Mouse (Mus musculus) CH12.LX (cell line): ENCODE measurements around the gene Rpl6. TPM values are rescaled to one million over a fixed set of nuclear protein-coding genes. Genes with fewer than 3 reads are reported as not detected.

Experiments used
- DNase-seq: peaks from one replicate; pipeline ENCODE4 v3.0.0-alpha.2; 2013; ENCODE audit errors: extremely low read depth
- H3K27ac ChIP-seq: 2 replicates; pipeline ENCODE4 v1.5.1; 2012; ENCODE audit warnings: low read depth, mild to moderate bottlenecking, control low read depth, moderate library complexity; ENCODE audit not compliant: insufficient read depth
- H3K27me3 ChIP-seq: replicated peaks from 2 replicates; pipeline ENCODE3; 2012; ENCODE audit warnings: inconsistent platforms
- H3K36me3 ChIP-seq, 2 experiments: replicated peaks in 1 of 2; 2 replicates each; pipeline versions ENCODE3 to v1.6.1; 2012; ENCODE audit warnings: inconsistent platforms in 1 of 2, low read length in 1 of 2, mild to moderate bottlenecking in 1 of 2, mixed read lengths in 1 of 2, moderate library complexity in 1 of 2; ENCODE audit not compliant: control insufficient read depth in 1 of 2, insufficient read depth in 1 of 2
- H3K4me1 ChIP-seq, 2 experiments: 2 replicates each; pipeline ENCODE4 v1.6.1; 2012; ENCODE audit warnings: inconsistent platforms in 1 of 2, moderate library complexity in 1 of 2; ENCODE audit not compliant: insufficient read depth in 2 of 2, control insufficient read depth in 1 of 2
- H3K4me2 ChIP-seq: 2 replicates; pipeline ENCODE4 v1.6.1; 2012; ENCODE audit warnings: low read depth, mild to moderate bottlenecking, control low read depth; ENCODE audit not compliant: poor library complexity, insufficient read depth, severe bottlenecking
- H3K4me3 ChIP-seq, 3 experiments: fragments of 150-350 bp in 1 of 3; sonication (generic) in 1 of 3; replicated peaks in 1 of 3; 2 replicates each; pipeline versions ENCODE3 to v1.5.1; 2011 to 2012; ENCODE audit warnings: low read depth in 2 of 3, low read length in 2 of 3, mild to moderate bottlenecking in 2 of 3, moderate library complexity in 2 of 3, control low read depth in 1 of 3, improper control_type of control experiment in 1 of 3, inconsistent platforms in 1 of 3, mixed read lengths in 1 of 3; ENCODE audit not compliant: poor library complexity in 1 of 3
- H3K79me2 ChIP-seq: replicated peaks from 2 replicates; pipeline ENCODE4 v1.6.1; 2012; ENCODE audit warnings: mild to moderate bottlenecking, moderate library complexity; ENCODE audit not compliant: control insufficient read depth, poor library complexity, insufficient read depth, severe bottlenecking; ENCODE audit errors: extremely low read depth
- H3K9ac ChIP-seq: 2 replicates; pipeline ENCODE4 v1.6.1; 2012; ENCODE audit warnings: low read depth, mild to moderate bottlenecking, control low read depth, moderate library complexity; ENCODE audit not compliant: insufficient read depth
- H3K9me3 ChIP-seq: replicated peaks from 2 replicates; pipeline ENCODE3; 2012; ENCODE audit warnings: low read length, inconsistent platforms, mixed read lengths
- BHLHE40 ChIP-seq: IDR thresholded peaks from 2 replicates; pipeline ENCODE4 v1.6.1; 2011; ENCODE audit warnings: mild to moderate bottlenecking, low read depth, low read length, improper control_type of control experiment
- CHD1 ChIP-seq: IDR thresholded peaks from 2 replicates; pipeline ENCODE4 v1.6.1; 2012; ENCODE audit warnings: low read depth, low read length, improper control_type of control experiment, inconsistent platforms
- CHD2 ChIP-seq: IDR thresholded peaks from 2 replicates; pipeline ENCODE4 v1.6.1; 2011; ENCODE audit warnings: low read length, improper control_type of control experiment
- CTCF ChIP-seq, 2 experiments: IDR thresholded peaks in 1 of 2; conservative IDR thresholded peaks in 1 of 2; 2 replicates each; pipeline ENCODE4 v1.5.1; 2011 to 2012; ENCODE audit warnings: low read depth in 2 of 2, low read length in 2 of 2, improper control_type of control experiment in 1 of 2, inconsistent platforms in 1 of 2, mild to moderate bottlenecking in 1 of 2, moderate library complexity in 1 of 2
- E2F4 ChIP-seq: IDR thresholded peaks from 2 replicates; pipeline ENCODE4 v1.6.1; 2011; ENCODE audit warnings: low read depth, low read length, improper control_type of control experiment; ENCODE audit not compliant: insufficient replicate concordance
- EP300 ChIP-seq: IDR thresholded peaks from 2 replicates; pipeline ENCODE4 v1.6.1; 2011; ENCODE audit warnings: low read length, improper control_type of control experiment
- ETS1 ChIP-seq: conservative IDR thresholded peaks from 2 replicates; pipeline ENCODE4 v1.6.1; 2012; ENCODE audit warnings: low read depth, mild to moderate bottlenecking, inconsistent platforms, low read length, improper control_type of control experiment, moderate library complexity
- HCFC1 ChIP-seq: IDR thresholded peaks from 2 replicates; pipeline ENCODE4 v1.6.1; 2012; ENCODE audit warnings: low read depth, mild to moderate bottlenecking, inconsistent platforms, low read length, improper control_type of control experiment
- IRF4 ChIP-seq: IDR thresholded peaks from 2 replicates; pipeline ENCODE4 v1.6.1; 2014; ENCODE audit warnings: low read depth, mild to moderate bottlenecking, inconsistent platforms, low read length, improper control_type of control experiment
- JUN ChIP-seq: IDR thresholded peaks from 2 replicates; pipeline ENCODE4 v1.6.1; 2011; ENCODE audit warnings: low read depth, mild to moderate bottlenecking, low read length, improper control_type of control experiment, moderate library complexity; ENCODE audit not compliant: insufficient read depth
- JUND ChIP-seq: conservative IDR thresholded peaks from 2 replicates; pipeline ENCODE4 v1.6.1; 2011; ENCODE audit warnings: low read depth, low read length, improper control_type of control experiment
- KAT2A ChIP-seq: IDR thresholded peaks from 2 replicates; pipeline ENCODE4 v1.6.1; 2012; ENCODE audit warnings: low read length, improper control_type of control experiment, inconsistent platforms; ENCODE audit not compliant: insufficient replicate concordance
- MAFK ChIP-seq: IDR thresholded peaks from 2 replicates; pipeline ENCODE4 v1.6.1; 2011; ENCODE audit warnings: low read length, improper control_type of control experiment; ENCODE audit not compliant: insufficient replicate concordance
- MAX ChIP-seq: IDR thresholded peaks from 2 replicates; pipeline ENCODE4 v1.6.1; 2011; ENCODE audit warnings: low read length, improper control_type of control experiment
- MAZ ChIP-seq: IDR thresholded peaks from 2 replicates; pipeline ENCODE4 v1.6.1; 2012; ENCODE audit warnings: low read depth, mild to moderate bottlenecking, inconsistent platforms, low read length, improper control_type of control experiment, moderate library complexity
- MEF2A ChIP-seq: IDR thresholded peaks from 2 replicates; pipeline ENCODE4 v1.6.1; 2014; ENCODE audit warnings: low read depth, mild to moderate bottlenecking, inconsistent platforms, low read length, improper control_type of control experiment, borderline replicate concordance
- MXI1 ChIP-seq: IDR thresholded peaks from 2 replicates; pipeline ENCODE4 v1.6.1; 2011; ENCODE audit warnings: mild to moderate bottlenecking, low read depth, low read length, improper control_type of control experiment
- MYC ChIP-seq: IDR thresholded peaks from 2 replicates; pipeline ENCODE4 v1.6.1; 2011; ENCODE audit warnings: low read depth, mild to moderate bottlenecking, improper control_type of control experiment, low read length
- NELFE ChIP-seq: IDR thresholded peaks from 2 replicates; pipeline ENCODE4 v1.6.1; 2011; ENCODE audit warnings: low read depth, low read length, improper control_type of control experiment
- NRF1 ChIP-seq: IDR thresholded peaks from 2 replicates; pipeline ENCODE4 v1.6.1; 2014; ENCODE audit warnings: low read depth, mild to moderate bottlenecking, inconsistent platforms, low read length, improper control_type of control experiment, moderate library complexity
- PAX5 ChIP-seq: IDR thresholded peaks from 2 replicates; pipeline ENCODE4 v1.6.1; 2012; ENCODE audit warnings: low read length, inconsistent platforms, mixed read lengths
- RAD21 ChIP-seq: IDR thresholded peaks from 2 replicates; pipeline ENCODE4 v1.6.1; 2011; ENCODE audit warnings: low read depth, mild to moderate bottlenecking, low read length, improper control_type of control experiment, moderate library complexity
- RCOR1 ChIP-seq: conservative IDR thresholded peaks from 2 replicates; pipeline ENCODE4 v1.6.1; 2012; ENCODE audit warnings: low read depth, mild to moderate bottlenecking, inconsistent platforms, low read length, improper control_type of control experiment
- SIN3A ChIP-seq: IDR thresholded peaks from 2 replicates; pipeline ENCODE4 v1.6.1; 2012; ENCODE audit warnings: low read length, improper control_type of control experiment, inconsistent platforms
- SMC3 ChIP-seq: IDR thresholded peaks from 2 replicates; pipeline ENCODE4 v1.6.1; 2011; ENCODE audit warnings: low read depth, low read length, improper control_type of control experiment
- TBP ChIP-seq: conservative IDR thresholded peaks from 2 replicates; pipeline ENCODE4 v1.6.1; 2011; ENCODE audit warnings: low read depth, low read length, improper control_type of control experiment
- TCF12 ChIP-seq: IDR thresholded peaks from 2 replicates; pipeline ENCODE4 v1.6.1; 2014; ENCODE audit warnings: low read depth, mild to moderate bottlenecking, inconsistent platforms, low read length, improper control_type of control experiment
- UBTF ChIP-seq: IDR thresholded peaks from 2 replicates; pipeline ENCODE4 v1.6.1; 2012; ENCODE audit warnings: low read depth, mild to moderate bottlenecking, inconsistent platforms, low read length, improper control_type of control experiment, moderate library complexity
- USF1 ChIP-seq: IDR thresholded peaks from 2 replicates; pipeline ENCODE4 v1.6.1; 2014; ENCODE audit warnings: low read depth, mild to moderate bottlenecking, inconsistent platforms, low read length, improper control_type of control experiment
- ZNF384 ChIP-seq: IDR thresholded peaks from 2 replicates; pipeline ENCODE4 v1.6.1; 2012; ENCODE audit warnings: low read depth, low read length, improper control_type of control experiment, inconsistent platforms
- dilution Hi-C: fragments of 300-500 bp; cut with MboI; formaldehyde crosslinking; loops from 2 replicates; pipeline ENCODE4 v1.14.3; 2020; ENCODE audit warnings: low sequenced_read_pairs; ENCODE audit not compliant: extremely low pct_unique_long_range_greater_than_20kb, extremely low pct_ligation_motif_present
- in situ Hi-C: fragments of 300-500 bp; cut with MboI; formaldehyde crosslinking; loops from 3 replicates; pipeline ENCODE4 v1.14.3; 2019; ENCODE audit warnings: low sequenced_read_pairs, low pct_ligation_motif_present, low pct_unique_long_range_greater_than_20kb, mixed read lengths
- polyA plus RNA-seq: library from polyadenylated mRNA; unstranded; fragments of >175 nt; gene quantifications from 2 replicates; pipeline ENCODE4 v1.2.1, GENCODE M21; 2012; ENCODE audit warnings: low read depth; ENCODE audit not compliant: insufficient read length
- total RNA-seq, 2 experiments: library from RNA; depleted of rRNA; stranded (reverse); fragments of 300-350 nt in 1 of 2; fragments of >200 nt in 1 of 2; gene quantifications; 2 replicates each; pipeline ENCODE4 v1.2.3; 2012 to 2014

The Rpl6 gene
- total and polyA plus RNA-seq, 3 experiments: 2,433 to 2,694 (median 2,607) TPM

DNA sequence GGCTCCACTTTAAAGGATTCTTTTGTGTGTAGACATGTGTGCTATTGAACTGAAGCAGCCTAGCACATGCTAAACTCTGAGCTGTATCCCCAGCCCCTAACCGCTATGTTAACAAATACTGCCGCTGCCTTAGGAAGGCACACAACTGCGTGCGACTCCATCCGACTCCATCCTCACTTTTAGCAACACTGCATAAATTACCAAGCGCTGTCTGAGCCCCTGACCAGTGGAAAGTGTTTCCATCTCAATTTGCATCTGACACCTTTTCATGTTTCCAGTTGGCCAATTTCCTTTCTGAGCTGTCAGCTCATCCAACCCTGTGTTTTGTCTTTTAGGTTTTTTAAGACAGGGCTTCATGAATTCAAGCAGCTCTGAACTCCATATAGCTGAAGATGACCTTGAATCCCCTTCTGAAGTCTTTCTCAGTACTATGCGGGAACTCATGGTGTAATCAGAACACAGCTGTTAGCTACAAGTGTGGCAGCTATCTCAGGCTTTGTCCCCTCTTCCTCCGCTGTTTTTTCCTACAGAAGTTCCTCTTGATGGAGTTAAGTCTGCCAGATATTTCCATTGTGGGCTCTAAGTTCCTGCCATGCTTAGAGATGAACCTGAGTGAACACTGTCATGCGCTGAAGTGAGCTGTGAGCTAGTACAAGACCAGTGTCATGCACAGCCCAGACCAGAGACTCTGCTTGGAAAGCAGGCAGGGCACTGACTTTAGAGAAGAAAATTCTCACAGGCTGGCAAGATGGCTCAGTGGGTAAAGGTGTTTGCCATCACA is 25.0 kb upstream of the Rpl6 start (continued):
- TF ChIP-seq NELFE (no peak), UBTF (0 out of 2 replicates have a peak, but pooled peaks have one; percentile 45), CHD1 (peak; percentile 89; the same call in 1 of the 2 replicates), MAZ (0 out of 2 replicates have a peak, but pooled peaks have one; percentile 31), KAT2A (no peak), EP300 (peak; percentile 78), RCOR1 (peak; percentile 72; the same call in 1 of the 2 replicates), HCFC1 (no peak), USF1 (no peak), JUND (no peak), ZNF384 (no peak), SMC3 (no peak)

DNA sequence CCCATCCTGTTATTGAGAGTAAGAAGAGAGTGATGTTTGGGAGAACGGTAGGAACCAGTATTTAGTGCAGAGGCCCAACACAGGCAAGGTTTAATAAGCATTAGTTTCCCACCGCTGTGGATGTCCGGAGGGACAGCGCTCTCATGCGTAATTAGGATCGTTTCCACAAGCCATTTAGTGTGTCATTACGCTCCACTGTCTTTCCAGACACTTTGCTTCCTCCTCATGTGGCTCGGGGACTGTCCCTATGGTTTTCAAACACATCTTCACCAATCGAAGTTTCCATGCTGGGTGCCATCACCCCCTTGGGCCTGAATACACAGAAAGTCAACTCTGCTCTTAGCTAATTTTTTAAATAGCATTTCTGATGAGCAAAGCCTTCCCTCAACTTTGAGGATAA is 21.0 kb upstream of the Rpl6 start:
- dilution Hi-C loops (no loop called here), in situ Hi-C loops (no loop called here)
- peak overlapping the region; percentile 83 for H3K27ac ChIP-seq
- H3K9ac ChIP-seq: no peak overlapping the region
- no peaks in the 10 kb centered on the region for H3K27me3 ChIP-seq
- peaks cover 87% of the 10 kb centered on the region for H3K79me2 ChIP-seq
- peak; percentile 88 for DNase-seq
- TF ChIP-seq EP300: peak; percentile 87
- no peak for TF ChIP-seq KAT2A
- no peak for TF ChIP-seq NELFE
- peak; percentile 41; the same call in 1 of the 2 replicates for TF ChIP-seq MYC
- no peak; the same call in 1 of the 2 replicates for TF ChIP-seq RAD21
- TF ChIP-seq MAZ: 0 out of 2 replicates have a peak, but pooled peaks have one; percentile 27
- TF ChIP-seq TBP: no peak
- peak; percentile 74; the same call in 1 of the 2 replicates for TF ChIP-seq SIN3A
- TF ChIP-seq NRF1: no peak
- TF ChIP-seq JUN: no peak
- 0 out of 2 replicates have a peak, but pooled peaks have one; percentile 35 for TF ChIP-seq UBTF
- TF ChIP-seq MXI1: peak; percentile 62; the same call in 1 of the 2 replicates
- no peak for TF ChIP-seq E2F4
- no peak for TF ChIP-seq PAX5
- peak; percentile 80 for TF ChIP-seq ETS1
- TF ChIP-seq MAX: peak; percentile 72
- TF ChIP-seq RCOR1: no peak
- TF ChIP-seq CTCF (conservative IDR thresholded peaks at IDR 0.05 in 1 of 2, IDR thresholded peaks at IDR 0.05 in 1 of 2; ENCODE audit: low read depth in 2 of 2, low read length in 2 of 2): no peak
- TF ChIP-seq SMC3: no peak
- TF ChIP-seq BHLHE40: peak; percentile 82
- TF ChIP-seq IRF4: peak; percentile 76
- TF ChIP-seq MEF2A: peak; percentile 70
- TF ChIP-seq CHD2: peak; percentile 47; the same call in 1 of the 2 replicates
- TF ChIP-seq TCF12: peak; percentile 65; the same call in 1 of the 2 replicates
- TF ChIP-seq MAFK: 0 out of 2 replicates have a peak, but pooled peaks have one; percentile 6
- TF ChIP-seq JUND: 0 out of 2 replicates have a peak, but pooled peaks have one; percentile 6
- TF ChIP-seq, all 38 proteins: peak for 15
- Histone ChIP-seq H3K4me1 (peaks cover 57 to 98% of the 10 kb centered on the region in 2 experiments), H3K4me3 (no peak overlapping the region), H3K36me3 (peaks cover 0 to 17% of the 10 kb centered on the region in 2 experiments), H3K4me2 (peak overlapping the region; percentile 81), H3K9me3 (no peaks in the 10 kb centered on the region)
